Mouse (Mus musculus): ENCODE data around the gene BC005624. TPM values are rescaled to one million over a fixed set of nuclear protein-coding genes. Genes with fewer than 3 reads are reported as not detected.

BC005624 gene
- total RNA-seq (2021): 10 to 100 TPM; 51.0 to 52.8 TPM
- long read RNA-seq, experiment 1, transcript BC005624-201 (9 exons, 1,984 nt): major isoform, 85 of 94 reads
- long read RNA-seq, experiment 1, partial matches to known transcripts: 0 of 94 reads
- long read RNA-seq, experiment 1, other reads (novel, unspliced or antisense): 9 of 94 reads
- long read RNA-seq, experiment 2, transcript BC005624-201 (9 exons, 1,984 nt): major isoform, 106 of 125 reads
- long read RNA-seq, experiment 2, partial matches to known transcripts: 4 of 125 reads
- long read RNA-seq, experiment 2, other reads (novel, unspliced or antisense): 15 of 125 reads

DNA sequence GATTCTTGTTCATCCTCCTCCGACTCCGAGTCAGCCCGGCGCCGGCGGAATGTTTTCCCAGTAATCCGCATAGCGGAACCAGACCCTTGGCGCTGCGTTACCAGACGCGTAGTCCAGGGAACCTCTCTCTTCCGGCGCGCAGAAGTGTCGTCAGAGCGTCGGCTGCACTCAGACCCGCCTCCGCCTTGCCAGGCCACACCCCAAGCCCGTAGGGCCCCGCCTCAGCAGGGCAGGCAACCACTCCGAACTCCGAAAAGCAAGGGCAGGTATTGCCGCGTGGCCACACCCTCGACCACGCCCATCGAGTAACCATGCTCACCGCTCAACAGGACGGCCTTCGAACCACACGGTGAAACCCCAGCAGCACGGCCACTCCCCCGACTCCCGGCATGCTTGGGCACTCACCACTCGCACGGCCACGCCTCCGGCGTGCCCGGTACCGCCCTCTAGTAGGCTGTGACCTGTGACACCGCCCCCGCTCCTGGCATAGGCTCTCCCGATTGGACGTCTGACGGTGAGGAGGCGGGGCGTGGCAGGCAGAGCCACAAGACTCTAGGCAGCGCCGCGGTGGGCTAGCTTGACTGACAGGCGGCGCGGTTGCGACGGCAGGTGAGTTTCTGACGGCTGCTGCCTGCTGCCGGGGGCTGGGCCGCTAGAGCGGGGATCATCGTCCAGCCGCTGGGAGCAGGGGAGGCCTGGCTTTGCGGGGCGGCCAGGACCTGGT lies at the start of gene BC005624, which contains the start of gene Usp20:
Gene BC005624 (minus strand): TSS at position 412 of the 724 bp plus-strand sequence.
Gene Usp20 (plus strand): TSS at position 490 of the 724 bp plus-strand sequence.
- DNase-seq (ENCODE audit: low spot score in 2 of 2): peak; percentile 99 to 100

DNA sequence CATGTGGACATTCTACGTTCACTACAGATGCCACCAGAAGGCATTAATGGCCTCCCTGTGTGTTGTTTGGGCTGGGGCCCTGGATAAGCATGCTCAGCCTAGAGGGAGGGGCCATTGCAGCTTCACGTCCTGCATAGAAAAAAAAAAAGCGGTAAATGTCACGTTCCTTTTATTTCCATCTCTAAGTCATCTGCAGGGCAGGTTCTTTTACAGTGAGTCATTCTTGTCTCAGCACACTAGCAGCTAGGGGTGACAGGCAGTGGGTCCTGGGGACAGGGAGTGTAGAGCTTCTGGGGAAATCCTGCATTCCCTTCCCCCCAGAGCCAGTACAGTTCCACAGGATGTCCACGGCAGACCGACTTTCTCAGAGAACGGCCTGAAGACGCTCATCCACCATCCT lies 44.6 kb upstream of the BC005624 start:
- DNase-seq (ENCODE audit: low spot score in 2 of 2): no peak

DNA sequence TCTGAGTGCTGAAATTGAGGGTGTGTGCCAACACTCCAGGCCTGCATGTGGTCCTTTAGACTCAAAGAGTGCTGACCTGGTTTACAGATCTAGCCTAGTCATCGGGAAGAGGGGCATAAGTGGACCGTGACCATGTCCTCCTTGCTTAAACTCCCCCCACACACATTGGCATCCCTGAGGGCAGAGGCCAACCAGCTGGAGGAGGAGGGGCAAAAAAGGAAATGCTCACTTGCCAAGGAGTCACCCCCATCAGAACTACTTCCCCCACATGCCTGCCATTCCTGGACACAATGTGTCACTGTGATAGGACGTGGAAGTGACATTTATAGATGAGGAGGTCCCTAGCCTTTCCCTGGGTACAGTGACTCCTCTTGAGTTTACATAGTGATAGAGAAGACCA lies 43.5 kb upstream of the BC005624 start:
- no peak for DNase-seq (ENCODE audit: low spot score in 2 of 2)

DNA sequence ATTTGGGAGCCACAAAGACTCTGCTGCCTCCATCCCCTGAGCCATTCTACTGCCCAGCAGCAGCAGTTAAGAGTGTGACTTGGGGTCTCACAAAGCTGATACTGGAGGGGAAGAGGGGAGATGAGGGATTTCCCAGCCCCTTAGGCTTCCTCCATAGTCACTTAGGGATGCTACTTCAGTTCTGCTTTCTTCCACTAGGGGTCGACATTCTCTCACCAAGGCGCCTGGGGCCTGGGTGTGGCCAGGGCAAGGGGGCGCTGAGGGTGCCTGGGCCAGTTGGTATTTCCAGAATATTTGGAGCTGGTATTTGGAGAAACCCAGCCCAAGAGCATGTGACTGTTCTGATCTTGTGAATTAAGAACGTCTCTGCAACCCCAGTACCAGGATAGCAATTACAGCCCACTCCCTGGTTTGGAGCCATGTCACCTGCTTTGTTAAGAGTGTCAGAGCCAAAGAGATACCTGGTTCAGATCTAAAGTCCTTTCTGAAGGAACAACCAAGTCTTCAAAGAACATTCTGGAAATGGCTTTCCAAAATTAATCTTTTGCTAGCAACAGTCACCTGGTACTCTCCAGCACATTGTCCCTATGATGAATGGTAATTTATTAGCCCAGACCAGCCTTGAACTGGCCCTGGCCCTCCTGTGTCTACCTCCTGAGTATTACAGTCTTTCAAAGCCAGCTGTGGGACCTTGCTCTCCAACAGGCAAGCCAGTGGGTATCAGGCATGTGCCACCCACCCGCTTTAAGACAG lies 42.8 kb upstream of the BC005624 start:
- peak; percentile 61 to 63 for DNase-seq (ENCODE audit: low spot score in 2 of 2)

DNA sequence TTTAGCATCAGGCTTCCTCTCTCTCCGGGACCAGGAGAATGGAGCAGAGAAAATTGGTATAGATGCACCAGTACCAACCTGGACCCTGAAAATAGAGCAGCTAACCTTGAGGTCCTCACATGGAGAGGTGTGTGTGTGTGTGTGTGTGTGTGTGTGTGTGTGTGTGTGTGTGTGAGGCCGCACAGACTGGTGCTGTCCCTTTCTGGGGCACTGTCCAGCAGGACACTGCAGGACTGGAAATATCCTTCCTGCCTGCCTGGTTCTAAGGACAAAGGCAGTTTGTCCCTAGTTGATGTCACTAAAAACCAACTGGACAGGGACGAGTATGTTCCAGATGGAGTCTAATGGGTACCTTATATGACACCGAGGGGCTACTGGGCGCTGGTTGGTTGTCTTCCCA lies 41.9 kb upstream of the BC005624 start:
- no peak for DNase-seq (ENCODE audit: low spot score in 2 of 2)

DNA sequence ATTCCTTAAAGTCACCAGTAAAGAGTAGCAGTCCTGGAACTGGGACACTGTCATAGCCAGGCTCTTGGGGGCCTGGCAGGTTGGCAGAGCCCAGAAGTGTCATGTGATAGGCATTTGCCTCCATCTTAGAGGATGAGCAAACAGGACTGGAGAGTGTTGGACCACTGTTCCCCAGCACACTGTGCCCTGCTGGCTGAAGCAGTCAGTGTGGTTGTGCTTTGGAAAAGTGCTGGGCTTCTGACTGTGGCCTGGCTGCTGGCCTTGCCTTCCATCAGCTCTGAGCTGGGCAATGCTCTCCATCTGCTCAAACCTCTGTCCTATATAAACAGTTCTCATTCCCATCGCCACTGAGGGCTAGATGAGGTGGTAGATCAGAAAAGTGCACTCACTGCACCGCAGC lies 38.2 kb upstream of the BC005624 start:
- no peak for DNase-seq (ENCODE audit: low spot score in 2 of 2)

DNA sequence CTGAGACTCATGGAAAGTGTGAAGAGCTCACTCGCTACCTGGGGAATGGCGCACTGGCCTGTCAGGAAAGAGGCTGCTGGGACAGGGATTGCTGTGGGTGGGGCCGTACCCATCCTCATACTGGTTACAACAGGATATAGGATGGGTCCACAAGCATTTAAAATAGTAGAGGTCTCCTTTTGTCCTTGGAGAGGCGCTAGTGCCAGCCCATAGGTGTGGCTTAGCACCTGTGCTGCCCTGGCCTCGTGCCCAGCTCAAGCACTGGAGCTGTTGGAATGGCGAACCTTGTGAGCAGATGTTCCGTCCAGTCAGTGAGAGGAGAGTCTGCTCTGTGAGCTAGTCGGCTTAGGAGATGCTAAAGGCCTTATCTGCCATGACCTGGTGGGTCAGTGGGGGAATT lies 37.0 kb upstream of the BC005624 start:
- DNase-seq (ENCODE audit: low spot score in 2 of 2): no peak

DNA sequence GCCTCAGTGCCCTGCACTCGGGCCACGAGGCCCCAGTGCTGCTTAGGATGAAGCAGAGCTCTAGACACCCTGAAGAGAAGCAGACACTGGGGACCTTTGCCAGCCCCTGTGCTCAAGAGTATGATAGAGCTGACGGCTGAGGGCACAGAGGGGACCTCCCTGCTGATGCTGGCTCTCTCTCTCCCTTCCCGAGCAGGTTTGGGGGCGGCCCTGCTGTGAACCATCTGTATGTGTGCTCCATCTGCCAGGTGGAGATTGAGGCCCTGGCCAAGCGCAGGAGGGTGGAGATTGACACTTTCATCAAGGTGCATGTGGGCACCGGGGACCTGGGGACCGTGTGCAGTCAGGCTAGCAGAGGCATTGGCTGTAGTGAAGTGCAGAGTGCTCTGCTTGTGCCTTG lies 36.5 kb upstream of the BC005624 start:
- no peak for DNase-seq (ENCODE audit: low spot score in 2 of 2)

DNA sequence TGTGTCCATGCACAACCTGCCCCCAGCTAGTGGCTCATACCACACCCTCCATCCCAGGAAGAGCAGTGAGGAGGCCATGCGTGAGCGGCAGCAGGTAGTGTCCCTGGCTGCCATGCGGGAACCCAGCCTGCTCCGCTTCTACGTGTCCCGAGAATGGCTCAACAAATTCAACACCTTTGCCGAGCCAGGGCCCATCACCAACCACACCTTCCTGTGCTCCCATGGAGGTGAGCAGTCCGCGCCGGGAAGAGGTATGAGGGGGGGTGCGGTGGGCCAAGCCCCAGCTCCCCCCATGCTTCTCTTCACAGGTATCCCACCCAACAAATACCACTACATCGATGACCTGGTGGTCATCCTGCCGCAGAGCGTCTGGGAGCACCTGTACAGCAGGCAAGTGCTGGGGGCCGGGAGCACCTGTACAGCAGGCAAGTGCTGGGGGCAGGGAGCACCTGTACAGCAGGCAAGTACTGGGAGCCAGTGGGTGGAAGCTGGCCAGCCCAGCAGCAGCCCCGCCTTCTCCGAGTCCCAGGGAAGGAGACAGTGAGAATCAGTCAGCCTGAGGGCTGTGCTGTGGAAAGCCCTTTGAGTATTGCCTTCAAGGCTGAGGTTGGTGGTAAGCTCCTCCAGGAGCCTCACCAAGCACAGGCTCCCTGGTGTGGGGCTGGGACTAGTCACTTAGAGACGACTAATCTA lies 35.8 kb upstream of the BC005624 start:
- no peak for DNase-seq (ENCODE audit: low spot score in 2 of 2)

DNA sequence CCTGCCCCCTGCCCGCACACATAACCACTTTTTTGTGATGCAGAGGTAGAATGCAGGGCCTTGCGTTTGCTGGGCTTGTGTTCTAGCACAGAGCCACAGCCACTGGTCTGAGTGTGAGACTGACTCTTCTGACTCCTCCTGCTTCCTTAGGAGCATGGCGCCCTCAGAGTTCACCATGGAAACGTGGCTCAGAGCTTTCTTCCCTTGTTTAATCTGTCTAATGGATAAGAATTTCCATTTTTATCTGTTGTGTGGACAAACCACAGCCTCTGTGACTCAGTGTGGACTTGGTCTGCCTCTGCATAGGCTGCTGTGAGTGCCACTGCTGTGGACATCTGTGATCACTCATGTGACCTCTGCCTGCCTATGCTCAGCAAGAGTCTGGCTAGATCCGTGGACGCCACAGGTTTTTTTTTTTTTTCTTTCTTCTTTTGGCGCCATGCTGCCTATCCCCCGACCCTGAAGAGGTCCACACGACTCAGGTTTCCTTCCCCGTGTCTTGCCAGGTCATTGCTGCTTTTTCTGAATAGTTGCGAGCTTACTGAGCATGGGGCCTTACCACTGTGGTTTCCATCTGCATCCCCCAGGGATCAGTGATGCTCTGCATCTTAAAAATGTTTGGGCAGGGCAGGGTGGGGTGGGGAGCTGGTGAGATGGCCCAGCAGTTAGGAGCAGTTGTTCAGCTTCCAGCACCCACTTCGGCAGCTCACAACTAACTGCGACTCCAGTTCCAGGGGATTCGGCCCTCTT lies 31.5 kb upstream of the BC005624 start:
- DNase-seq (ENCODE audit: low spot score in 2 of 2): no peak

DNA sequence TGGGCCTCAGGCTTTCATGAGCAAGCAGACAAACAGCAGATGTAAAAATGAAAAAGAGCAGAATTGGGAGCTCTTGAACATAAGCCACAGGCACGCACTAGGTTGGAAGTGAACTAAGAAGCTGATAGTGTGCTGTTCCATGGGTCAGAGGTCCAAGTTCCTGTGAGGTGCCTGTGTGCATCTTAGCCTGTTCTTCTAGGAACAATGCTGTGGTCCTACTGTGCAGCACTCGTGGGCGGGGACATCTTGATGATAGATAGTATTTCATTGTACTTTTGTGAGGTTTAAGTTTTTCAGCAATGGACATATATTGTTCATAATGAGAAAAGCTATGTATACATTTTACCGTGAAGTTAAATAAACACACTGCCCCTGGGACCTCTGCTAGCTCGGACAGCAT lies 25.2 kb upstream of the BC005624 start:
- DNase-seq (ENCODE audit: low spot score in 2 of 2): no peak

DNA sequence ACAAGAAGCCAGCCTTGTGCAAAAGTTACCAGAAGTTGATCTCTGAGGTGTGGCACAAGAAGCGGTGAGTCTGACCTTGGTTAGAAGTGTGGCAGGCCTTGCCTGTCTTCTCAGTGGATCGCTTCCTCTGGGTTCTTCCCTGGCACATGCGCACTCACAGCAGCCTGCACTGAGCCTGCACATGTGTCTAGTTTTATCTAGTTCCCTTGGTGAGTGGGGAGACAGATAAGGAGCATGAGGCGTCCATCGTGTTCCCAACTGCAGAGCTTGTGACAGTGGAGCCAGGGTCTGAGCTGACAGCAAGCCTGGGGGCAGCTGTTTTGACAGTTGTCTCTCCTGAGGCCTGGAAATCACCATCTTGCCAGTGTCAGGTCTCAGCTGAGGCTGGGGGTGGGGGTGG lies 24.4 kb upstream of the BC005624 start:
- no peak for DNase-seq (ENCODE audit: low spot score in 2 of 2)

DNA sequence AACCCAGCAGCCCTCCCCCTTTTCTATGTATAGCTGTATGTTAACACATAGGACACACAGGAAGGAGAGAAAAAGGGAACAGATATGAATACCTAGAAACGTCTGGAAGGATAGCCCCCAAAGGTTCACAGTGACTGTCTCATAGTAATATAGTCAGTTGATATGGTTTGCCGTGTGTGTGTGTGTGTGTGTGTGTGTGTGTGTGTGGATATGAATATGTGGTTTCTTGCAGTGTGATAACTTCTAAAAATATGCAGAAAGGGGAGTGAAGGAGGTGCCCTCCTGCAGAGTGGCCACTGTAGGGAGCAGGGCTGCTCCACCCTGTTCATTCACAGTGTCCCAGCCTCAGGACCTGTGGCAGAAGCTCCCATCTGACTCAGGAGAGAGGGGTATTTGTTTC lies 23.5 kb upstream of the BC005624 start:
- no peak for DNase-seq (ENCODE audit: low spot score in 2 of 2)

DNA sequence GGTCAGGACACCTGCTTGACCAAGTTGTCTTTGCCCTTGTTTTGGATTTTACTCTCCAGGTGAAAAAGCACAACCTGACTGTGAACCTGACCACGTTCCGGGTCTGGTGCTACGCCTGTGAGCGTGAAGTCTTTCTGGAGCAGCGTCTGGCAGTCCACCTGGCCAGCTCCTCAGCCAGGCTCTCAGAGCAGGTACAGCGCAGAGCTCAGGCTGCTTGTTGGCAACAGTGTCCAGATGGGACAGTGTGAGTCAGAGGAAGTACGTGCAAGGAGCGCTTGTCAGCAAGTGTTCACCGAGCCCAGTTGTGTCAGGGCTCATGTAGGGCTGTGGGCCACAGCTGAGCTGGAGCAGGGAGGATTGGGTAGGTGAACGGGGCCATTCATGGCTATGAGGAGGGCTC lies 20.9 kb upstream of the BC005624 start:
- DNase-seq (ENCODE audit: low spot score in 2 of 2): no peak

DNA sequence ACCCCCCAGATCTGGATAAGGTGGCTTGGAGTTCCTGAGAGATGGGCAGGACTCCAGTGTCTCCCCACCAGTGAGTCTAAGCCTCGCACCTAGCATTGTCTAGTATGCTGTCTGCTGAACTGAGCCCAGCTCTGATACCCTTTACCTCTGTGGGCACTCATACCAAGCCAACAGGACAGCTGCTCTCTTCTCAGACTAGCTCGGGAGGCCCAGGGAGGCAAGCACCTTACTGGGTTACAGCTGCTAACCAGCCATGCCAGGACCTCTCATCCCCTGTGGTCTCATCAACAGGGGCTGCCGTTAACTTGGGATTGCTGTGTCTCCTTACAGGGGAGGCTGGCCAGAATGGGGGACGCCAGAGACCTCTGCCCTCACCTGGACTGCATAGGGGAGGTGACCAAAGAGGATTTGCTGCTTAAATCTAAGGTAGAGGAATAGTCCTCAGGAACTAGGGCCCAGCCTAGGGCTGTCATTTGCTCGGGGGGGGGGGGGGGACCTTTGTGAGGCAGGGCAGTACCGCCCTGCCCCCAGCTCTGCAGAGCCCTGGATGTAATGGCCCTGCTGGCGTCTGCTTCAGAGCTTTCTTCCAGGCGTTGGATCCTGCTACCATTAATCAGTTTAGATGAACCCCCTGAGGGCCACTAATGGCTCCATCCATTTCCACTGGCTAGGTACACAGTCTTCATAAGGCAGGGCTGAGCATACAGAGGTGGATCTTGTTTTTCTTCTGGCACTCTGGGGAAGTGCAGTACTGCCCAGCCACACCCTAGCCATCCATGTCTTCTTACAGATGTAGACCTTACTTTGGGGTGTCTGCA lies 16.7 kb upstream of the BC005624 start:
- no peak for DNase-seq (ENCODE audit: low spot score in 2 of 2)

DNA sequence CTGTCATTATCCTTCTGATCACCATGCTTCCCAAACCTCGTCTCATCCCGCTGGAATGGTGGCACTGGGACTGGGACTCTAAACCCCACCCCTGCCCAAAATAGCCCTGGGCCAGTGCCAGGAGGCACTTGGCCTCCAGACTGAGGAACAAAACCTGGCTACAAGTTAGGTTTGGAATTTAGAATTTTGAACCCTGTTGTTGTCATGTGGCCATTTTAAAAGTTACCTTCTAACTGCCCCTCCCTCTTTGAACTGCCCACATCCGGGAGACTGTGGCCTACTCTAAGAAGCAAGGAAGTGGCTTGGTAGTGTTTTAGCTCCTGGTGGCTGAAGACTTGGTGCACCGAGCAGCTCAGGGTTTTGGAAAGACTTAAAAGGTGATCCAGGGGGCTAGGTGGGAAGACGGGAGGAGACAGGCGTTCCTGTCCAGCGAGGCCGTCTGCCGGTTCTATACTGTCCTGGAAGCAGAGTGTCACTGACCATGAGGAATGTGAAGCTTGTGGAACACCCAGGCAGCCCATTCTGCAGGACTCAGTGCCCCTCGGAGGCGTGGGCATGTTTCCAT lies 13.5 kb upstream of the BC005624 start:
- no peak for DNase-seq (ENCODE audit: low spot score in 2 of 2)

DNA sequence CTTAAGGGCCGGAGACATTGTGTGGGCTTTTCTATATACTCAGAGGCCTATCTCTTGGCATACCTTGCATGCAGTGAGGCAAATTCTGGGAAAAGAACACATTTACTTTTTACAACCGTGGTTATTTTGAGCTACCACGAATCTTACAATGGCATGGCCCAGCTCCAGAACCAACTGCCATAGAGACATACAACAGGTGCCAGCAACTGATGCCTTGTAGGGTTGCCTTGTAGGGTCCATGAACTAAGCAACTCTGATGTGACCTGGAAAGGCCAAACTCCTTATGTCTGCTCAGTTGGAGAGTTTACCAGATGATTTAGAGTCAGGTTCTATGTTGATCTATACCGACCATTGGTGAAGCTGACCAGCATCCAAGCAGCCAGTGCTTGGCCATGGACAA lies 12.9 kb upstream of the BC005624 start:
- DNase-seq (ENCODE audit: low spot score in 2 of 2): no peak

DNA sequence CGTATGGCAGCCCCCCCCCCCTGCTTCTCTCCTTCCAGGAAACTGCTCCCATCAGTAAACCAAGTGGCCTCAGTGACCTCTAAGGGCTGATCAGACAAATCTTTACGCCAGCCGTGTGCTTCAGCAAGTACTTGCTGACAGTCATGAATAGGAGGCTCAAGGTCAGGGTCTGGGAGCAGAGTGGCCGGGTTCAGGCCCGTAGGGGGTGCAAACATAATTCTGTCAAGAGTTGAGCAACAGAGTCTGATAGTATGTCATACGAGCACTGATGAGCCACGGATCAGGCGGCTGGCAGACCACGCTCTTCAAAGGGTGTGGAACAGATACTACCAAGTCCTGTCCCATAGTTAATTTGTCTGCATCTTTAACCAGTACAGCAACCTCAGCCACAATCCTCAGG lies 8.2 kb upstream of the BC005624 start:
- no peak for DNase-seq (ENCODE audit: low spot score in 2 of 2)

Measured in layer of hippocampus, postnatal 14 days (tissue).